Mouse (Mus musculus): ENCODE results near the gene Klf12. TPM values are rescaled to one million over a fixed set of nuclear protein-coding genes. Genes with fewer than 3 reads are reported as not detected.
"Not testable (repeated sequence)": the region's sequence is repeated elsewhere in the genome, so short reads cannot be mapped to it uniquely, and the experiment has no call there.

The Klf12 gene
- polyA plus RNA-seq, 1 experiment from 2014 or later: 49.1 TPM

DNA sequence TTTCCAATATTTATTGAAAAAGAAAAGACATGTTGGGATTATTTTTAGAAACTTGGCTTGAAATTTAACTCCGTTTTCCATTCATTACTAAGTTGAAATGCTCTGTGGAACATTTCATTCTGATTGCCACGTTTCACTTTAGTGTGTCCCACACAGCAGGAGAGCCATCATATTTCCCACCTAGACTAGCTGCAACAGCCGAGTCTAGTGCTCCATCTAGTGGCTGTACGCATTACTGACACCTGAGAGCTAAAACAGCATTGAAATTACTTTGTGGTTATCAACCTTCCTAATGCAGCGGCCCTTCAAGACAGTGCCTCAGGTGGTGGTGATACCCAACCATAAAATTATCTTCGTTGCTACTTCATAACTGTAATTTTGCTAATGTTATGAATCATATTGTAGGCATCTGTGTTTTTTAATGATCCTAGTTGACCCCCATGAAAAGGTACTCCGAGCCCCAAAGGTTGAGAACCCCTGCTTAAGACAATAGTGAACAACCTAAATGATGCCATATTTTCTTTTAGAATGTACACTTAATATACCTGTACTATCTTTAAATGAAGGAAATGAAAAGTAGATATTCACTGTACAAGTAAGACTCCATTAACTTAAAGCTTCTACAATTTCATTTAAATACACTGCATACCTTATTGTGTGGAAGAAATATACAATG lies 389.6 kb downstream of the Klf12 start:
- peak; percentile 82 for ATAC-seq (ENCODE audit: low FRiP score, low read depth)
- WGBS: 22% methylated on average over 7 of the region's 7 CpGs
- Histone ChIP-seq H3K27me3 (no peaks in the 10 kb centered on the region), H3K4me2 (no peak overlapping the region), H3K9ac (no peak overlapping the region), H3K4me3 (no peak overlapping the region), H3K4me1 (replicated peaks) (no peaks in the 10 kb centered on the region), H3K9me3 (no peaks in the 10 kb centered on the region), H3K27ac (replicated peaks) (no peak overlapping the region), H3K36me3 (no peaks in the 10 kb centered on the region)

DNA sequence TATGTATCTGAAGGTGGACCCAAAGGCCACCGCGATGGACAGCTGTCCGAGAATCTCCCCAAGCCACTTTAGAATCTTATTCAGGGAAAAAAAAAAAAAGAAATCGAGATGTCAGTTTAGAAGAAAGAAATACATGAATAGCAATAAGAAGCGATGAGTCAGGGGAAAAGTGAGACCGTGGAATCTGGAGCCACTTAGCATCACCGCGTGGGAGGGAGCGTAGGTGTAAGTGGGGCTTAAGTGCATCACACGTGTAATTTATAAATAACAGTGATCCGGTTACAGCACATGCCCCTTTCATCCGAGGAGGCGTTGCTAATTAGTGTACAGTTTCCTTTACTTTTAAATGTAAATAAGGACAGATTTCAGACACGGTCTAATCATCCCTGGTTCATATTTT lies 390.4 kb downstream of the Klf12 start:
- Histone ChIP-seq H3K4me2 (no peak overlapping the region), H3K9ac (no peak overlapping the region), H3K27ac (replicated peaks) (no peak overlapping the region), H3K4me1 (replicated peaks) (no peaks in the 10 kb centered on the region), H3K36me3 (no peaks in the 10 kb centered on the region), H3K27me3 (no peaks in the 10 kb centered on the region), H3K4me3 (no peak overlapping the region), H3K9me3 (no peaks in the 10 kb centered on the region)
- no peak for ATAC-seq (ENCODE audit: low FRiP score, low read depth)
- WGBS: 72% methylated on average over 14 of the region's 14 CpGs

DNA sequence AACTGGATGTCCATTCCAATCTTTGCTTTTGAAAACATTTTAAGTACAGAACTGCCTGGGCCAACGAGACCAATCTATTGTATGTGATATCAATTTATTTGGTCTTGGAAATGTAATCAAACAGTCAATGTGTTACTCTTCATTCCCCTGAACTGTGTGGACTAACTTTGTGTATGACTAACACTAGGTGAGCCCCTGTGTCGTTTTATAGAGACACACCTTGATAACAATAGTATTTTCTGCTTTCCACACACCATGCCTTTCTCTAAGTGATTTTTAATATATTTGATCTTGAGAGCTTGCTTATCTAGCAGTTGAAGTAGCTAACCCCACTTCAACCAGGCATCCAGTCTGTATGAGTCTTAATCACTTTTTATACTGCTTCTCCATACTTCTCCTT lies 398.0 kb downstream of the Klf12 start:
- WGBS: 84% methylated on average over 2 of the region's 2 CpGs
- no peaks in the 10 kb centered on the region for H3K27me3 ChIP-seq
- H3K9ac ChIP-seq: no peak overlapping the region
- ATAC-seq (ENCODE audit: low FRiP score, low read depth): no peak
- no peak overlapping the region for H3K4me2 ChIP-seq
- no peaks in the 10 kb centered on the region for H3K9me3 ChIP-seq
- no peaks in the 10 kb centered on the region for H3K4me1 ChIP-seq (replicated peaks)
- no peak overlapping the region for H3K27ac ChIP-seq (replicated peaks)
- H3K36me3 ChIP-seq: no peaks in the 10 kb centered on the region
- H3K4me3 ChIP-seq: no peak overlapping the region

DNA sequence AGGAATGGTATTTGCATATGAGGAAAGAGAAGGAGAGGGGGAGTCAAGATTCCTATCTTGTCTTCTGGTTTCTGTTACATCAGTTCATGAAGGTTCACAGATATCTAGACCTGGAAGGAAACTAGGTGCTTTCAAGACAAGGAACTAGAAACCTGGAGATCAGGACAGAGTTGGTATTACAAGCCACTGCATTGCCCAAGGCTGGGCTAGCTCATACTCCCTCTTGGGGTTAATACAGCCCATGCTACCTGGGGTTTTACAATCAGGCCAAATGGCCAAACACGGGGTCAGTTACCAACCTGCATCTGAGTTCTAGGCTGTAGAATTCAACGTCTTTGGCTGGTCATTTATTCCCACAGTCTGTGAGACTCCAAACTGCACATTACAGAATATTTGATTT lies 398.9 kb downstream of the Klf12 start:
- Histone ChIP-seq H3K27ac (replicated peaks) (no peak overlapping the region), H3K9ac (no peak overlapping the region), H3K9me3 (no peaks in the 10 kb centered on the region), H3K4me3 (no peak overlapping the region), H3K36me3 (no peaks in the 10 kb centered on the region), H3K4me1 (replicated peaks) (no peaks in the 10 kb centered on the region), H3K4me2 (no peak overlapping the region), H3K27me3 (no peaks in the 10 kb centered on the region)
- no peak for ATAC-seq (ENCODE audit: low FRiP score, low read depth)
- 76% methylated on average over 2 of the region's 2 CpGs for WGBS

DNA sequence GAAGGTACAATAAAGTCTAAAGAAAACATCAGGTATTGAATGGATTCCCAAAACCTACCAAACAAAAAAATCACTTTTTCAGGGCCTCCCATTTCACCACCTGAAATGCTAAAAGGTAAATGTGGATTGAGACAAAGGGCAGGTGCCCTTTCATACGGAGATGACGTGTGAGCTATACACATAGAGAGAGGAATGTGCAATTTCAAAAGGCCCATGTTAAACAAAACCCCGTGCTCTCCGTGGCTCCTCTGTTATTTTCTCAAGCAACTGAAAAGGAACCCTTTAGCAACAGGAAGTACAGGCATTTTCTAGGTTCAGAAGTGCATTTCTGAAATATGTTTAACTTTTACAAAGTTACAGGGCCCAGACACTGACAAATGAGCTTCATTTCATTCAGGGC lies 399.4 kb downstream of the Klf12 start:
- WGBS: 62% methylated on average over 4 of the region's 4 CpGs
- no peak for ATAC-seq (ENCODE audit: low FRiP score, low read depth)
- Histone ChIP-seq H3K36me3 (no peaks in the 10 kb centered on the region), H3K4me3 (no peak overlapping the region), H3K4me2 (no peak overlapping the region), H3K9me3 (no peaks in the 10 kb centered on the region), H3K27ac (replicated peaks) (no peak overlapping the region), H3K4me1 (replicated peaks) (no peaks in the 10 kb centered on the region), H3K9ac (no peak overlapping the region), H3K27me3 (no peaks in the 10 kb centered on the region)

DNA sequence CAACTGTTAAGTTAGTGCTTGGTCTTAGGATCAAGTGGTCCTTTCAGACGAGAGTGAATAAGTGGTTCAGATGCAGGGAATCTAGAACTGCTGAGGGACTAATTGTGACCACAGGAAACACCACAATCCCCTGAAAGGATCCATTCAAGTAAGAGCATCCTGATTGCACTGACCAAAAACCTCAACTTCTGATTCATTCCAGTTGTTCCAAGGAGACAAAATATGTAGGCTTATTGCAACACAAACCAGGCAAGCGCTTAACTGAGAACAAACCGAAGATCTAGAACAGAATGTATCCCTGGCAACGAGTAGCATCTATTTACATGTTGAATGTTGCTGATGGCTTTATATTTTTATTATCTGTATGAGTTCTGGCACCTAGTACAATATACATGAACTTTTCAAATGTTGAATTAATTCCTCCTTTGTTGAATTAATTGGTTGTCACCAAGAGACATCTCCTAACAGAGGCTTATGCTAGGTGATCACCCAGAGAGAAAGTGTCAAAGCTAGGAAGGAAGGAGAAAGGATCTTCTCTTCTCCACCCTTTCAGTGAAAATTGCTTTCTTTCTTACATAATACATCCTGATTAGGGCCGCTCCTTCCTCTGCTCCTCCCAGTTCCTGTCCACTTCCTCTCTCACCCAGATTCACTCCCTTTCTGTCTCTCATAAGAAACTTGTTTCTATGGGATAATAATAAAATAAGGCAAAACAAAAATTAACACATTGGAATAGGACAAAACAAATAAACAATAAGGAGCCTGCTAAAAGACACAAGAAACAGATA lies 407.5 kb downstream of the Klf12 start:
- Histone ChIP-seq H3K27ac (replicated peaks) (no peak overlapping the region), H3K4me1 (replicated peaks) (no peaks in the 10 kb centered on the region), H3K9me3 (no peaks in the 10 kb centered on the region; the same call in 1 of the 2 replicates), H3K36me3 (peaks cover 5% of the 10 kb centered on the region; the same call in 1 of the 2 replicates), H3K27me3 (no peaks in the 10 kb centered on the region), H3K4me2 (no peak overlapping the region), H3K9ac (no peak overlapping the region), H3K4me3 (no peak overlapping the region)
- ATAC-seq (ENCODE audit: low FRiP score, low read depth): no peak
- 84% methylated on average over 5 of the region's 5 CpGs for WGBS

DNA sequence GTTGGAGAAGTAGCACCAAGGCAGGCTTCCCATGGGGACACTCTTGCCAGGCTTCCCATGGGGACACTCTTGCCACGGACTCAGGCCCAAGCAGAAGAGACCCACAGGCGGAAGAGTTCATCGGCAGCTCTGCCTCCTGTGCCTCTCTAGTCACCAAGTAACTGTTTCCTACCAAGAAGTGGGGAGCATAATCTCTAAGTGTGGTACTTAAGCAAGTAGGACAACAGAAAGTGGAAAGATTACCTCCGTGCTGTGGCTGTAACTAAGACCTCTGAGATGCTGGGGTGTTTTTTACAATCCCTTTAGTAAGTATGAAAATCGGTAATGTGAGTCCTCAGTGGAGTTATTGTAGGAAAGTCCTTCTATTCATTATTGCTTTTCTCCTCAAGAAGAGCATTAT lies 410.8 kb downstream of the Klf12 start:
- H3K27me3 ChIP-seq: no peaks in the 10 kb centered on the region
- H3K9ac ChIP-seq: no peak overlapping the region
- H3K4me2 ChIP-seq: no peak overlapping the region
- H3K4me1 ChIP-seq (replicated peaks): no peaks in the 10 kb centered on the region
- H3K4me3 ChIP-seq: no peak overlapping the region
- H3K36me3 ChIP-seq: peaks cover 5% of the 10 kb centered on the region; the same call in 1 of the 2 replicates
- H3K27ac ChIP-seq (replicated peaks): no peak overlapping the region
- ATAC-seq (ENCODE audit: low FRiP score, low read depth): no peak
- no peaks in the 10 kb centered on the region; the same call in 1 of the 2 replicates for H3K9me3 ChIP-seq
- WGBS: 95% methylated on average over 5 of the region's 5 CpGs

DNA sequence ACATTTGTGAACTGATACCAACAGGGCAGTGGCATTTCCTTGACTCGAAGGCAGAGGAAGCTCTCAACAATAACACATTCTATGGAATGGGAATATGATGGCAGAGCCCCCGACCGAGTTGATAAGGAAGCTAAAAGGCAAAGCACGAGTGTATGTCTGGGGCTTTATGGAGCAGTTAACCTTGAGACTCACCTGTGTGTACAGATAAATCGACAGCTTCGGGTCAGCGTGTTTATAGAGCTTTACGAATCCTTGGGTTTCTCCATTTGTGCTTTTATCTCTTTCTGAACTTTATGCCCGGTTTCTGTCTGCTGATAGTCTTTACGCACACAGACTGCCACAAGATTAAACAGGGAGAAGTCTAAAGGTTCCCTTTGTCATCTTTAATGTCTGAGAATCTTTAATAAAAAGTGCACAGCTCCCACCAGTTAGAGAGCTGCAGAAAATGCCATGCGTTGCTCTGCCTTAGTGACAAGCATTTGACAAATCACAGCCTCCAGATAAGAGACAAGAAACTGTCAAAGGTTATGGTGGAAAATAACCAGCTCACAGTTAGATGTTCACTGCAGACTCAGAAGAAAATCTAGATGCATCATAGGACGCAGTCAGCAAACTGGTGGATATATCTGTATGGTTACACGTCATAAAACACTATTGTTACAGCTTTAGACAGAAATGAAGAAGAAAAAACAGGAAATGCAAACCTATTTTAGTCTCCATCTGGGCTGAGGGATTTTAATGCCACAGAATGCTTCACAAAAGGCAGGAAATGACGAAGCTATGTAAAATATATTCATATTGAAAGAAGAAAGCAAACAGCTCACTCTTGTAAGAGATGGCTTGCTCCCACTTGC lies 428.1 kb downstream of the Klf12 start:
- no peaks in the 10 kb centered on the region for H3K4me1 ChIP-seq (replicated peaks)
- H3K9ac ChIP-seq: no peak overlapping the region
- no peak overlapping the region for H3K4me3 ChIP-seq
- no peaks in the 10 kb centered on the region for H3K9me3 ChIP-seq
- H3K27me3 ChIP-seq: no peaks in the 10 kb centered on the region
- H3K4me2 ChIP-seq: no peak overlapping the region
- WGBS: 82% methylated on average over 14 of the region's 14 CpGs
- ATAC-seq (ENCODE audit: low FRiP score, low read depth): no peak
- no peak overlapping the region for H3K27ac ChIP-seq (replicated peaks)
- H3K36me3 ChIP-seq: no peaks in the 10 kb centered on the region

DNA sequence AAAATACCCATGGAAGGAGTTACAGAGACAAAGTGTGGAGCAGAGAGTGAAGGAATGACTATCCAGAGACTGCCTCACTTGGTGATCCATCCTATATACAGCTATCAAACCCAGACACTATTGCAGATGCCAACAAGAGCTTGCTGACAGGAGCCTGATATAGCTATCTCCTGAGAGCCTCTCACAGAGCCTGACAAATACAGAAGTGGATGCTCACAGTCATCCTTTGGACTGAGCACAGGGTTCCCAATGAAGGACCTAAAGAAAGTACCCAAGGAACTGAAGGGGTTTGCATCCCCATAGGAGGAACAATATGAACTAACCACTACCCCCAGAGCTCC lies 430.0 kb downstream of the Klf12 start:
- H3K4me3 ChIP-seq; H3K36me3 ChIP-seq; H3K4me2 ChIP-seq; ATAC-seq (ENCODE audit: low FRiP score, low read depth); H3K4me1 ChIP-seq (replicated peaks); H3K9me3 ChIP-seq; H3K27me3 ChIP-seq; H3K27ac ChIP-seq (replicated peaks); H3K9ac ChIP-seq: not testable (repeated sequence)

DNA sequence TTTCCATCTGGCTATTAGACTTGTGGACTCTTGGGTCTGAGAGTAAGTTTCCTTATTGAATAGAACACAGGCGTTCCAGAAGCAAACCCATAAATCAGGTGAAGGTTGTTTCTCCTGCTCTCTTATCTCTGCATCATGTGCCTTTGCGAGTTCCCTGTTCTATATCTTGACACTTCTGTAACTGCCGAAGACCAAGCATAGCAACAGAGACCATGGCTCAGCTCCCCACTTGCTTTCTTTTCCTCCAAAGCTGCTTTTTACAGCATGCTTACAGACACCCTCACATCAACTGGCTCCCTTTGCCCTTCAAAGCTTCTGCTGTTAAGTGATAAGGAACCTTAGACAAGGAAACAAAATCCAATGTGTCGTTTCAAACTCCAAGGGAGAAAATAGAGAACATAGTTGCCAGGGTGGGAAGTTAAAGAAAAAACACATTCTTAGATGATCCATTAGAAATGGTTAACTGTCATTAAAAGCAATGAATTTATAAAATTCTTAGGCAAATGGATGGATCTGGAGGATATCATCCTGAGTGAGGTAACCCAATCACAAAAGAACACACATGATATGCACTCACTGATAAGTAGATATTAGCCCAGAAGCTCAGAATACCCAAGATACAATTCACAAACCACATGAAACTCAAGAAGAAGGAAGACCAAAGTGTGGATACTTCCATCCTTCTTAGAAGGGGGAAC lies 430.6 kb downstream of the Klf12 start:
- WGBS: 93% methylated on average over 4 of the region's 4 CpGs
- not testable (repeated sequence) for ATAC-seq (ENCODE audit: low FRiP score, low read depth); H3K4me1 ChIP-seq (replicated peaks)

DNA sequence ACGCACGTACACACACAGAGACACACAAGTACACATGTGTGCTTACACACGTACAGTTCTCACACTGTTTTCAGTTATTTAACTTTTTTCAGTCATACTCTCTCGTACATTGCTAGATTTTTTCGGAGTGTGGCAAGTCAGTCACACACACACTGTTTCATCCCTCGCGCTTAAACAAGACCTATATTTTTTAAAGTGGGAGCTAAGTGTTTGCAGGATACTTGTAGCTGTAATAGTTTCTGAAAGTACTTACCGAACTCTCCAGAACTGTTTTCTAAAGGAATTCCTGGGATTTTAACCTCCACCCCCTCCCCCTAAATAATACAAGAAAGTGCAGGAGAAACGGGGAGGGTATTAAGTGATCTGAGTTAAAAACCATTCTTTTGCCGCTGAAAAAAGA lies 434.1 kb downstream of the Klf12 start:
- no peaks in the 10 kb centered on the region for H3K9me3 ChIP-seq
- ATAC-seq (ENCODE audit: low FRiP score, low read depth): no peak
- no peak overlapping the region for H3K4me3 ChIP-seq
- 91% methylated on average over 10 of the region's 10 CpGs for WGBS
- no peak overlapping the region for H3K27ac ChIP-seq (replicated peaks)
- no peak overlapping the region for H3K9ac ChIP-seq
- H3K36me3 ChIP-seq: no peaks in the 10 kb centered on the region
- H3K4me1 ChIP-seq (replicated peaks): no peaks in the 10 kb centered on the region
- H3K4me2 ChIP-seq: no peak overlapping the region
- H3K27me3 ChIP-seq: no peaks in the 10 kb centered on the region

More for the DNA sequence above, 430.6 kb downstream of the Klf12 start:
- not testable (repeated sequence) for H3K27me3 ChIP-seq; H3K36me3 ChIP-seq; H3K27ac ChIP-seq (replicated peaks); H3K9me3 ChIP-seq; H3K9ac ChIP-seq; H3K4me3 ChIP-seq; H3K4me2 ChIP-seq

DNA sequence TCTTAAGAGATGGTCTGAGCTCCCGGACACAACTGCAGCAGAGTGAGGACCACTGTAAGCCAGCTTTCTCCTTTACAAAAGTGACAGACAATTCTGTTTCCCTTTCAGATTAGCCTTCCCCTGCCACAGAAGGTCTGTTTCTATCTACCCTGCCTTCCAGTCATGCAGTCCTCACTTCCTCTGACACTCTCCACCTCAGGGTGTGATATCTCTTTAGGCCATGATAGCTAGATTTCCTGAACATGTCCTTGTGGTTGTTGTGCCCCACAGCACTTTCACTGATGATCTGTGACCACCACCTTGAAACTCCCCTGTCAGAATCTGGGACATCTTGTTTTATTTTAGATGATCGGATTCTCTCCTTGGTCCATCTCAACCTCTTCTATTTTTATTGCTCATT lies 437.0 kb downstream of the Klf12 start:
- no peak overlapping the region for H3K4me2 ChIP-seq
- no peaks in the 10 kb centered on the region for H3K4me1 ChIP-seq (replicated peaks)
- no peak for ATAC-seq (ENCODE audit: low FRiP score, low read depth)
- WGBS: 92% methylated on average over 2 of the region's 2 CpGs
- H3K4me3 ChIP-seq: no peak overlapping the region
- no peak overlapping the region for H3K27ac ChIP-seq (replicated peaks)
- no peak overlapping the region for H3K9ac ChIP-seq
- H3K9me3 ChIP-seq: no peaks in the 10 kb centered on the region
- H3K27me3 ChIP-seq: no peaks in the 10 kb centered on the region
- no peaks in the 10 kb centered on the region for H3K36me3 ChIP-seq
